Mouse (Mus musculus) heart, adult 10 weeks (tissue): ENCODE data around the gene Bcl2l15. TPM values are rescaled to one million over a fixed set of nuclear protein-coding genes. Genes with fewer than 3 reads are reported as not detected.

Source experiments
- polyA plus RNA-seq: library from polyadenylated mRNA; stranded (reverse); fragments of 350-450 nt; fragmentation: Illumina TruSeq; extraction: RNeasy Lipid Tissue Mini Kit (QIAGEN cat#74804); gene quantifications from one replicate; pipeline ENCODE4 v1.2.3, GENCODE M21; 2014; ENCODE audit warnings: low read depth, low replicate concordance

Gene Bcl2l15
- not detected for polyA plus RNA-seq

GRCm38 (mm10) chr3:103832426-103832825 is at the start of gene Bcl2l15:
Bcl2l15 (plus strand) TSS chr3:103832601.

DNA sequence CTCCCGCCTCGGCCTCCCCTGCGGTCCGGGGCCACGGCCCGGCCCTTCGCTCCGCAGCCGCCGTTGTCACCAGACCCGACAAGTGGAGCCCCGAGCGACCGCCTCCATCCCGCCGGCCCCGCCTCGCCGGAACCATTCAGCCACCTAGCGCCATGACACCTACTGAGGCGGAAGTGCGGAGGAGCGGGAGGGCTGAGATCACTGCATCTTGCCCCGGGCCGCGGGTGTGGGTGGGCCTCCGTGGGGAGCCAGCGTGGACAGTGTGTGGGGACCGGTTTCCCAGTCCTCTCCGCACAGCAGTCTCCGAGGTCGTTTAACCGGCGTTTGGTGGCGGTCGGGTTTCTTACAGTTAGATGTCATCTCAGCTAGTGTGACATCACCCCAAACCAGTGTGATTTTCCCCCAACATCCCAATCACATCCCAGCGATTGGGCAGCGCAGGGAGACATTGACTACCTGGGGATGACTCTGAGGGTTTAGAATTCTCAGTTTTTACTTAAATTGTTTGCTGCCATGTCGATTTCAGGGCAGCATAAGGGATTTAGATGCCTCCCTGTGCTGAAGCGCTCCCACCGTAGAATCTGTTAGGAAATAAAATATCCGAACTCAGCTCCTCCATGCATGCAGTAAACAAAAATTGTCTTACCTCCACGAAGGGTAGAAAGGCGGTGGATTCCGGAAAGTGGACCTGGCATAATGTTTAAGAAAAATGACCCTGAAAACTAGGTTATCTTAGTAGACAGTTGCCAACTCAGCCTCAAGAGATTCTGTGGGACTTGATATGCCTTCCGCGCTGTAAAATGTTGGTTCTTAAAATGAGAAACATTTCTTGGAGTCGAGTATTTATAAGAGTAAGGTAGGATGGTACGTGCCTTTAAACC is 40.9 kb upstream of the Bcl2l15 start, which contains the start of gene Hipk1:
Gene Hipk1 (minus strand): TSS at position 334 of the 881 bp plus-strand sequence.

DNA sequence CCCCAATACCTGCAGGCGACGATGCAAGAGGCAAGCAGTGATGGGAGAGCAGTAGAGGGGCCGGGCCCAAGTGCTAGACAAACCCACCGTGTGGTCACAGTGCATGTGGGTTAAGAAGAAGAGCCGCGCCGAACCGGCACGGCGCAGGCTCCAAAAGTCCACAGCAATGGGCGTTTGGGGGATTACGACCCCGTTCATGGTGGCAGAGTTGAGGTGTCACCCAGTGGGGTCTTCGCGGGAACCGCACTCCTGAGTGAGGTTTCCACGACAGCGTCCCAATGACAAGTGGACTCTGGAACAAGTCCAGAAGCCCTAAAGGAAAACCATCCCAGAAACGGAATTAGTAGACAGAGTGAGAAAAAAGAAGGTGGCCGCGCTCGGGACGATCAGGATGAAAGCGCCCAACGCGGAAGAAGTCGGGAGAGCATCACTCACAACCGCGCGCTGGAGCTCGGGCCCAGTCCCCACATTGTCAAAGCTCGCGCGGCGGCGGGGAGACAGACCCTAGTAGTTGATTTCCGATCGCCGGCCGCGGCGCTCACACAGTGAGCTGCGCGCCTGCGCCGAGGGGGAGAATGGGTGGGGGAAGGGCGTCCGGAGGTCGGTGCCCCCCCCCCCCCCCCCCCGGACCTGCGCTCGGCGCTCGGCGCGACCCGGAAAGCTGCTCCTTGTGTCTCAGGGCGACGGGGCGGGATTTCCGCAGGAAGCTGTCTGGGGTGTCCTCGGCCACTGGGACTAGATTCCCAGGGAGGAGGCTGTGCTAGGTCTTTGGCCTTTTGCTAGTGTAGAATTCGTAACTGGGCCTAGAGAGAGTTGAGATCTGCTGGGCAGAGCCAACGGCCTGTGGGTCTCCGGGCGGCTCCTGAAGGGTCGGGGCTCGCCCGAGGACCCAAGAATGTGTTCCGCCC is 23.3 kb upstream of the Bcl2l15 start, which contains the start of the genes Dclre1b, Ap4b1 and Gm43064:
Gene Dclre1b (minus strand): TSS at position 554 of the 908 bp plus-strand sequence.
Gene Ap4b1 (plus strand): TSS at position 630 of the 908 bp plus-strand sequence.
Gene Gm43064 (plus strand): TSS at position 683 of the 908 bp plus-strand sequence.

DNA sequence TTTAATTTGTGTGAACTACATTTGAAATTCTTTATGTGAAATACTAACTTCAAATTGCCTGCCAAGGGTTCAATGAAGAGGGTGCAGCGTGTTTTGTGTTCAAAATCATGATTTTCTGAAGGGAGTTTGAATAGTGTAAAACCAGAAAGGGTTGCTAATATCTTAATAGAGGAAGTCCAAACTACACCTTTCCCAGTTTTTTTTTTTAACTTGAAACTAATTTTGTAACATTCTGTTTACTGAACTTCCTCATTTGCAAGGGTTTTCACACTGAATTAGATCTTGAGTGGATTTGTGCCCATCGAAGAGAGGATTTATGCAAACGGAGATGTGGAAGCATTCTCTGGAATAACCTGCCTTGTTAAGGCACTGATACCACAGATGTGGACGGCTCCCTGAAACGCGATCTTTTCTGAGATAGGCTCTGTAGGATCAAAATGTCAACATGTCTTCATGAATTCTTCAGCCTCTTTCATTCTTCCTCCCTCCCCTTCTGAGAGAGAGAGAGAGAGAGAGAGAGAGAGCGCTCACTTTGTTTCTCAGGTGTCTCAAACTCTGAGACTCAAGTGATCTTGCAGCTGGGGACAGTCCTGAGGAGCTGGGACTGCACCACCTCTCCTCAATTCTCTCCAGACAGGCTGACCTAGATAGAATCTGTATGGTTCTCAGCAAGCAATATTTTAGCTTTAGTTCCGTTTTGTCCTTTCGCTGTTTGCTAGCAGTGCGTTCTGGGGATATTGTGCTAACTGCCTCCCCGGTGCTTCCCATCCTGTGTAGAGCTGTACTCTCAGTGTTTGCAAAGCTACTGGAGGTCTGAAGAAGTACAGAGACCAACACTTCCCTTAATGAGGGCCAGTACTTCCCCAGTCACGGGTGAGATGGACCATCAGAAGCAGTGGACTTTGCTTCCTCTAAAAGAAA is 26.7 kb downstream of the Bcl2l15 start, which contains the start of gene Ptpn22:
Gene Ptpn22 (plus strand): TSS at position 915 of the 921 bp plus-strand sequence.

Other genes with a start within 250 kb of the Bcl2l15 start
- not detected for gene Atg4a-ps, start 186.5 kb upstream of the Bcl2l15 start, polyA plus RNA-seq
- 9.0 TPM for gene Olfml3, start 94.6 kb upstream of the Bcl2l15 start, polyA plus RNA-seq
- not detected for gene Gm10964, start 93.2 kb upstream of the Bcl2l15 start, polyA plus RNA-seq
- 32.5 TPM for gene Hipk1, start 41.0 kb upstream of the Bcl2l15 start, polyA plus RNA-seq
- 3.5 TPM for gene Dclre1b, start 23.2 kb upstream of the Bcl2l15 start, polyA plus RNA-seq
- gene Ap4b1, start 23.1 kb upstream of the Bcl2l15 start, polyA plus RNA-seq: 18.4 TPM
- gene Gm43064, start 23.0 kb upstream of the Bcl2l15 start, polyA plus RNA-seq: not detected
- gene Ptpn22, start 27.2 kb downstream of the Bcl2l15 start, polyA plus RNA-seq: 0.99 TPM
- 7.3 TPM for gene Rsbn1, start 81.5 kb downstream of the Bcl2l15 start, polyA plus RNA-seq
- 8.5 TPM for gene Phtf1, start 135.5 kb downstream of the Bcl2l15 start, polyA plus RNA-seq